Mouse (Mus musculus) liver, postnatal 0 days (tissue): ENCODE data around the gene Rab3gap1. TPM values are rescaled to one million over a fixed set of nuclear protein-coding genes. Genes with fewer than 3 reads are reported as not detected.
"Not testable (repeated sequence)": the region's sequence is repeated elsewhere in the genome, so short reads cannot be mapped to it uniquely, and the experiment has no call there.

Source experiments
- ATAC-seq: fragments of 200-750 bp; cut with Nextera tagmentation; 2 replicates; pipeline ENCODE4 v1.8.0; 2017; ENCODE audit warnings: mild to moderate bottlenecking, moderate library complexity
- DNase-seq: peaks from one replicate; pipeline ENCODE4 v3.0.0-alpha.2; 2016
- H3K27ac ChIP-seq: fragments of 300-500 bp; sonication (generic); 2 replicates; pipeline ENCODE4 v1.5.1; 2014; ENCODE audit warnings: antibody characterized with exemption, moderate library complexity, mild to moderate bottlenecking, low read depth
- H3K27me3 ChIP-seq: fragments of 300-500 bp; sonication (generic); 2 replicates; pipeline ENCODE4 v1.6.1; 2014; ENCODE audit warnings: low read length, control low read depth, mixed read lengths; ENCODE audit not compliant: insufficient read depth
- H3K36me3 ChIP-seq: fragments of 300-500 bp; sonication (generic); replicated peaks from 2 replicates; pipeline ENCODE4 v1.6.1; 2014; ENCODE audit warnings: mild to moderate bottlenecking, control low read depth, low read length, moderate library complexity, mixed read lengths; ENCODE audit not compliant: insufficient read depth
- H3K4me1 ChIP-seq: fragments of 300-500 bp; sonication (generic); 2 replicates; pipeline ENCODE4 v1.6.1; 2014; ENCODE audit warnings: antibody characterized with exemption, mild to moderate bottlenecking, control low read depth; ENCODE audit not compliant: insufficient read depth
- H3K4me2 ChIP-seq: fragments of 300-500 bp; sonication (generic); 2 replicates; pipeline ENCODE4 v1.6.1; 2014; ENCODE audit warnings: low read depth, mild to moderate bottlenecking, low read length, moderate library complexity, mixed read lengths
- H3K4me3 ChIP-seq: fragments of 300-500 bp; sonication (generic); 2 replicates; pipeline ENCODE4 v1.5.1; 2014; ENCODE audit warnings: low read depth, low read length
- H3K9ac ChIP-seq: fragments of 300-500 bp; sonication (generic); replicated peaks from 2 replicates; pipeline ENCODE4 v1.6.1; 2014; ENCODE audit warnings: mild to moderate bottlenecking, moderate library complexity
- H3K9me3 ChIP-seq: fragments of 300-500 bp; sonication (generic); 2 replicates; pipeline ENCODE4 v1.6.1; 2016; ENCODE audit warnings: mild to moderate bottlenecking, control low read depth, low read length, mixed read lengths
- CTCF ChIP-seq: sonication (generic); IDR thresholded peaks from 2 replicates; pipeline ENCODE4 v1.5.1; 2016; ENCODE audit warnings: antibody characterized with exemption, low read depth
- EP300 ChIP-seq: IDR thresholded peaks from 2 replicates; pipeline ENCODE4 v1.6.1; 2016; ENCODE audit warnings: antibody characterized with exemption, low read depth, mild to moderate bottlenecking
- WGBS: fragments of 180-500 bp; shearing (Covaris S2); extraction: QIAGEN DNeasy Blood & Tissue Kit; methylation state at CpG from one replicate; pipeline ENCODE4 v1.1.7; 2014; ENCODE audit not compliant: insufficient replicate concordance; 5-methylcytosine and 5-hydroxymethylcytosine counted together
- polyA plus RNA-seq: library from polyadenylated mRNA; unstranded; fragments of >200 nt; fragmentation: Nextera tagmentation; extraction: Ambion mirVana; gene quantifications from 2 replicates; pipeline ENCODE4 v1.2.1, GENCODE M21; 2015

The Rab3gap1 gene
- polyA plus RNA-seq, 1 experiment from 2014 or later: 8.9 TPM

- H3K4me1 ChIP-seq: 0 out of 2 replicates have a peak, but pooled peaks cover 4% of the 10 kb centered on the region
- peaks cover 2% of the 10 kb centered on the region for H3K9me3 ChIP-seq
- DNase-seq (peak; percentile 10), ATAC-seq (peak; percentile 44)
- no peak overlapping the region for H3K27ac ChIP-seq
- H3K36me3 ChIP-seq: peaks cover 45% of the 10 kb centered on the region
- H3K4me3 ChIP-seq: no peak overlapping the region
- H3K9ac ChIP-seq: no peak overlapping the region
- TF ChIP-seq CTCF (no peak), EP300 (no peak)
- no peak overlapping the region for H3K4me2 ChIP-seq
- no peaks in the 10 kb centered on the region for H3K27me3 ChIP-seq
- WGBS: 53% methylated on average over 6 of the region's 6 CpGs
Measured at GRCm38 (mm10) chr1:127943516-127943915, 74.9 kb downstream of the Rab3gap1 start.

- Histone ChIP-seq H3K4me2 (no peak overlapping the region), H3K27ac (no peak overlapping the region), H3K36me3 (peaks cover 22% of the 10 kb centered on the region), H3K9ac (no peak overlapping the region), H3K9me3 (no peaks in the 10 kb centered on the region), H3K27me3 (no peaks in the 10 kb centered on the region), H3K4me1 (0 out of 2 replicates have a peak, but pooled peaks cover 4% of the 10 kb centered on the region), H3K4me3 (no peak overlapping the region)
- ATAC-seq: no peak
- 79% methylated on average over 3 of the region's 3 CpGs for WGBS
- no peak for DNase-seq
- TF ChIP-seq EP300 (no peak), CTCF (no peak)
Measured at GRCm38 (mm10) chr1:127945696-127946575, 77.4 kb downstream of the Rab3gap1 start.

DNA sequence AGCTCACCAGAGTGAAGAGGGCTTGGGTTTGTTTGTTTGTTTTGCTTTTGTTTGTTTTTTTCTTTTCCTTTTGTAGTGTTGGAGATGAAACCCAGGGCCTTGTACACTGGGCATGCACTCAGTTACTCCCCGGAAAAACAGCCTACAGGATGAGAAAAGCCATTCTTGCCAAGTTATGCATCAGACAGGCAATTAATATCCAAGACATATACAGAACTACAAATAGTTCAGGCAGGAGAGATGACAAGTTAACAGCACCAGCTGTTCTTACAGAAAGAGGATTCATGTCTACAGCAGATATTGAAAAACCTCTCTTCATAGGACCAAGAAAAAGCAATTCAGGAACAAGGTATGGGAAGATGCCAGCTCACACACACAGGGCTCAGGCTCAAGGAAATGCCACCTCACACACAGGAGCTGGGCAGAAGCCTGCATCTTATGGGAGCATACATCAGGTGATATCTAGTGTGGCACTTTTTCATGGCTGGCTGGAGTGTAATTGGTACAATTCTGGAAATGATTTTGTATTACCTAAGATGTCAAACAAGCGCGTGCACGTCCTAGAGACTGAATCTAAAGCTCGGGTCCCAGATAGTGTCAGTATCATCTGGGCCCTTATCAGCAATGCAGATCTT lies 78.2 kb downstream of the Rab3gap1 start:
- no peak overlapping the region for H3K9ac ChIP-seq
- TF ChIP-seq EP300 (no peak), CTCF (no peak)
- WGBS: 83% methylated on average over 5 of the region's 5 CpGs
- DNase-seq (peak; percentile 6), ATAC-seq (no peak)
- no peaks in the 10 kb centered on the region for H3K9me3 ChIP-seq
- 0 out of 2 replicates have a peak, but pooled peaks cover 4% of the 10 kb centered on the region for H3K4me1 ChIP-seq
- no peaks in the 10 kb centered on the region for H3K27me3 ChIP-seq
- no peak overlapping the region for H3K4me2 ChIP-seq
- no peak overlapping the region for H3K27ac ChIP-seq
- H3K36me3 ChIP-seq: peaks cover 16% of the 10 kb centered on the region
- H3K4me3 ChIP-seq: no peak overlapping the region

DNA sequence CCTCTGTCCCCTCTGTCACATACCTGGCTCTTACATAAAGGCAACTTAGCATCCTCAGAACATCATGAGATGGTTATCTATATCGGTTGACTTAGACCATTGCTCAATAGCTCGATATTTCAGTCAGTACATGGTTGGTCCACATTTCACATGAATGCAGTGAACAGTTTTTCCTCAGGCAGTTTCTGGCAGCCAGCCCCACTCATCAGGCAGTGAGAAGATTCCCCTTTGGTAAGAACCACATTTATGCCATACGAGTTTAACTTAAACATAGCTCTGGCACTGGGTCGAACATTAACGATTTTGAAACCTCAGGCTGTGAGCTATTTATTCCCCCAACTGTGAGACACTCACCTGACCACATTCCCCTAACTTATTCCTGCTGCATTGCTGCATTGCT lies 80.2 kb downstream of the Rab3gap1 start:
- no peaks in the 10 kb centered on the region for H3K27me3 ChIP-seq
- peaks cover 6% of the 10 kb centered on the region for H3K36me3 ChIP-seq
- 74% methylated on average over 5 of the region's 5 CpGs for WGBS
- ATAC-seq: peak; percentile 34; the same call in 1 of the 2 replicates
- TF ChIP-seq EP300 (no peak), CTCF (no peak)
- H3K27ac ChIP-seq: no peak overlapping the region
- H3K4me1 ChIP-seq: 0 out of 2 replicates have a peak, but pooled peaks cover 4% of the 10 kb centered on the region
- no peaks in the 10 kb centered on the region for H3K9me3 ChIP-seq
- no peak overlapping the region for H3K4me3 ChIP-seq
- no peak overlapping the region for H3K9ac ChIP-seq
- DNase-seq: no peak
- H3K4me2 ChIP-seq: no peak overlapping the region

DNA sequence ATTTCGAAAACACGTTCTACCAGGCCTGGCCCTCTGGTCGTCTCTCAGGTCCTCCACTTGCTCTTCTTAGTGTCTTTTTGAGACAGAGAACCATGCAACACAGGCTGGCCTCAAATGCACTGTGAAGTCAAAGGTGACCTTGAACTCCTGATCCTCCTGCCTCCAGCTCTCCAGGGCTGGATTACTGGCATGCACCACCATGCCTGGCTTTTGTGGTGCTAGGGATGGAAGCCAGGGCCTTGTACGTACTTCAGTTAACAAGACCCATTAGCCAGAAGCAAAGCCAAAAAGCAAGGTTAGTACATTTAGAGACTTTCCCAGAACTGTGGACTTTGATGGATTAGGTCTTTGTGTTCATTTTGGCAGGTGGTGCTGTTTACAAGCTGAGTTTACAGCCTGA lies 83.7 kb downstream of the Rab3gap1 start:
- Histone ChIP-seq H3K27ac (no peak overlapping the region), H3K4me2 (no peak overlapping the region), H3K9me3 (no peaks in the 10 kb centered on the region), H3K4me3 (no peak overlapping the region), H3K9ac (no peak overlapping the region), H3K36me3 (no peaks in the 10 kb centered on the region), H3K27me3 (no peaks in the 10 kb centered on the region), H3K4me1 (no peaks in the 10 kb centered on the region)
- DNase-seq (no peak), ATAC-seq (no peak)
- TF ChIP-seq EP300: no peak
- no peak for TF ChIP-seq CTCF
- 84% methylated on average over 4 of the region's 4 CpGs for WGBS

DNA sequence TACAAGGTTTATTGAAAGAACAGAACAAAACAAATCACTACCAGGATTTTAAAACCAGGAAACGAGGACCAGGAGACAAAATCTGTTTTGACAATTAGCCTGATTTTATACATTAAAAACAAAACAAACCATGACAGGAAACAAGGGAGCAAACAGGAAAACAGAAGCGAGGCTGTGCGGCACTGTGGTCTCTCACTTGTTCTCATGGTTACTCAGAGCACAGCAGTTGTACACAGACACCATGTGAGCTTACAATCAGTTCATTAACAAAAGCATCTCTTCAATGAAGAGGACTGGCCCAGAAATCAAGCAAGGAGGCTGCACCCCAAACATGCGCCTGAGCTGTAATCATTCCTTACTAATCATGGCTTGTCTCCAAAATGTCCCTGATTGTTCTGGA lies 85.6 kb downstream of the Rab3gap1 start:
- H3K27ac ChIP-seq, H3K36me3 ChIP-seq, H3K4me2 ChIP-seq, ATAC-seq, H3K9me3 ChIP-seq, H3K4me3 ChIP-seq, H3K4me1 ChIP-seq, H3K9ac ChIP-seq, DNase-seq, H3K27me3 ChIP-seq: not testable (repeated sequence)
- WGBS: 85% methylated on average over 4 of the region's 4 CpGs
